Mouse (Mus musculus): ENCODE measurements around the gene Uqcc3.
"Not testable (repeated sequence)": the region's sequence is repeated elsewhere in the genome, so short reads cannot be mapped to it uniquely, and the experiment has no call there.

The Uqcc3 gene

DNA sequence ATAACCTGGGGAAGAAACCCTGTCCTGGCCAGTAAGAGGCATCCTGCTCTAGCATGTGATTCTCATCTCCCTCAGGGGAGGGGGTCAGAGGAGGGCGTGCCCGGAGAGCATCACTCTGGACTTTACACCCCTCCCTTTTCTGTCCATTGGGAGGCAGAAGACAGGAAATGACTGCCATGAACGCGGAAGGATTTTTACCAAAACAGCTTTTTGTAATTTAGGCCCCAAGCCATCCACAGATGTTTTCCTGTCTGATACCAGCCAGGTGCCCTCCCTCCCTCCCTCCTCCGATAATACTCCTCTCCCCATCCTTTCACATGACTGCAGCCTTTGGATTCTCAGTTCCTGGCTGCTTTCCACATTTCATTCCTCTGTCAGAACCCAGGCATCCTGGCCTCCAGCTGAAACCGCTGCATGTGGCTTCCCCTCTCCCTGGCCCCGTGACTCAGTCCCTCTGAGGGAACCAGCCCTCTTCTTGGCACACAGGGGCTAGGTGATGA, 30.3 kb downstream of the Uqcc3 start, which contains the start of gene Lrrn4cl:
Lrrn4cl (plus strand) TSS at position 367 of the 500 bp plus-strand sequence.
- DNase-seq (ENCODE audit: extremely low spot score): peak; percentile 44

DNA sequence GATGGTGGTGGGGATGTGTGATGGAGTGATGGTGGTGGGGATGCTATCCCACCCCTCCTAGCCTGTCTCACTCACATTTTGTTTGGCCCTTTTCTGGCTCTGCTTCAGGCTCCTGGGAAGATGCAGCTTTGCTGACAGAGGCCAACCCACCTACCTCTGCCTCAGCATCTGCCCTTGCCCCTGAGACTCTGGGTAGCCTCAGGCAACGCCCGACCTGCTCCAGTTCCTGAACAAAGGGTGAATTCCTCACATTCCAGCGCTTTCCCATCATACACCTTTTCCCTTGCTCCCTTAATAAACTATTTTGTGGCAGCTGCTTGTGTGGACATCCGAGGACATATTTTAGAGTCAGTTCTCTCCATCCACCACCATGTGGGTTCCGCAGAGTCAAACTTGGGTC, 32.4 kb downstream of the Uqcc3 start:
- no peak for DNase-seq (ENCODE audit: extremely low spot score)

DNA sequence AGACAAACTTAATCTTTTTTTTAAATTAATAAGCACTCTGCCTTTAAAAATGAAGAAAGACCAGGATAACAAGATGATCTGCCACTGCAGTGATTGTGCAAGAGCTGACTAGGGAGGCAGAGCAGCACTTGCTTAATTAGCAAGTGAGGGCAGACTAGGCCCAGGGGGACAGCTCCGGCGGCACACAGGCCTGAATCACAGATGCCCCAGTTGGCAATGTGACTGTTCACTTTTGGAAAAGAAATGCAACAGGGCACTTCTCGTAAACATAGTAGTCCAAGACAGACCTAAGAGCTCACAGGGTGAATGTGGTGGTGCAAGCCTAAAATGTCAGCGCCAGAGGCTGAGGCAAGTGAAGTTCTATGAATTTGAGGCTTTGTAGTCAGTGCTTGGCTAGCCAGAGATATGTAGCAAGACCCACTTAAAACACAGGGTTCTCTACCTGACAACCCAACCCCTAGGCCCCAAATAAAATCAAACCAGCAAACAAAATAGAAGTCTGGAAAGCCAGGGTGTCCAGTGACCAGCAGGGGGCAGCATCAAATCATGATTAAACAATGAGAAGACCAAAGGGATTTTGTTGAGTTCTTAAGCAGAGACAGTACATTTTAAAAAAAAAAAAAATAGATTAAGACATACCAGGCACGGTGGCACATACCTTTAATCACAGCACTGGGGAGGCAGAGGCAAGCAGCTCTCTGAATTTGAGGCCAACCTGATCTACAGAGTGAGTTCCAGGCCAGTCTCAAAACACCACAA, 36.2 kb downstream of the Uqcc3 start:
- DNase-seq (ENCODE audit: extremely low spot score): peak; percentile 63

DNA sequence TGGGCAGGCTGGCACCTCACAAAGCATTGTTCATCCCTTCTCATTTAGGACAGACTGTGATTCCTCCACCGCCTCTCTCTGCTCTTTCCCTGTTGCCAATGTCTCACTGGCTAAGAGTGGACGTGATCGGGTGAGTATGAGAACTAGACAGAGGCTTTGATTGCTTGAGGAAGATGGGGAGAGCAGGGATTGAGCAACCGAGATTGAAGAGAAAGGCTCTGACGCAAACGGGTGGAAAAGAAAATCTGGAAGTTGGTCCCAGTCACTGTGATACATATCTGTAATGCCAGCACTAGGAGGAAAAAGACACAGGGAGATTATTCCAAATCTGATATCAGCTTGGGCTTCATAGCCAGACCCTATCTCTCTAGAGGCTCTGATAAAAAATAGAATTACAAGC, 37.8 kb downstream of the Uqcc3 start:
- DNase-seq (ENCODE audit: extremely low spot score): no peak

DNA sequence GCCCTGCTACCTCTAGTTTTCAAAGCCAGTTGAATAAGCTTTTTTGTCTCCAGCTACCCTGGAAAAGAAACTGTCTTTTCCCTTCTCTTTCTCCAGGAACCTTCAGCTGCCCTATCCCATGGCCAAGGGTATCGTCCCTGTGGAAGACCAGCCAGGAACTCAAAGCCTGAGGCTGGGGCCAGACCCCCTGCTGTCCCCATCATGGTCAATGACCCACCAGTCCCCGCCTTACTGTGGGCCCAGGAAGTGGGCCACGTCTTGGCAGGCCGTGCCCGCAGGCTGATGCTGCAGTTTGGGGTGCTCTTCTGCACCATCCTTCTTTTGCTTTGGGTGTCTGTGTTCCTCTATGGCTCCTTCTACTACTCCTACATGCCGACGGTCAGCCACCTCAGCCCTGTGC, 39.7 kb downstream of the Uqcc3 start:
- DNase-seq (ENCODE audit: extremely low spot score): no peak

DNA sequence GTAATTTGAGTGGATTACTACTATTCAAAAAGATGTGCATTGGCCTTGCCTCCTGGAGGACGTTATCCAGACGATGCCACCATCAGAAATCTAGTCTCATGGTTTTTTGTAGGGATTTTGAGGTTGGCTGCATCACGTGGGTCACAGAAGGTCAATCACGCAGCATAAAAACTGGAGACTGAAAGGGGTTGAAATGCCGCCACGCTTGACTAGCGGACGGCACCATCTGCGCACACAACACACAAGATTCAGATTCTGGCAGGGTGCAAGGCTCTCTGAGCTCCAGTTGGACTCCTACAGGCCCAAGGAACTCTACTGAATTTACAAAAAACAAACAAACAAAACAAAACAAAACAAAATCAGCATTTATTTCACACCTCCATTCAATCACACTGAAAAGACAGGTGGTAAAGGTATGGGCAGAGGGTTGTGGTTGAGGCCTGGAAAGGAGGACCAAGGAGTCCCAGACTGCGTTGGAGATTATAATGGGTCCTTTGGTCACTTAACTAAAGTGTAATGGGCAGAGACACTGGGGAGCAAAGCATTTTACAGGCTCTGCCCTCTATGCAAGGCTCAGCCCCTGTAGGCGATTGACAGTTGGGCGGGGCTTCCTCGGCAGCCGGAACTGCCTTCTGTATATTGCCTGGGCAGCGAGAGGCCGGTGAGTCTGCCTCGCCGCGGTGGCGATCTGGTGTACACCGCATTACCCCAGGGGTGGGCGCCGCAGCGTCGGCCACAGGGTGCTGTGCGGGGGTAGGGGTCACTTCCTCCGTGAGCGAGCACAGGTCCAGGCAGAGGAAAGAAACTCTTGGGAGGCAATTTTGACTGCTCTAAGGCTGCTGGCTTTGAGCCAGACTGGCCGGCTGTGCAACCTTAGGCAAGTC, 40.6 kb downstream of the Uqcc3 start:
- peak; percentile 63 for DNase-seq (ENCODE audit: extremely low spot score)

DNA sequence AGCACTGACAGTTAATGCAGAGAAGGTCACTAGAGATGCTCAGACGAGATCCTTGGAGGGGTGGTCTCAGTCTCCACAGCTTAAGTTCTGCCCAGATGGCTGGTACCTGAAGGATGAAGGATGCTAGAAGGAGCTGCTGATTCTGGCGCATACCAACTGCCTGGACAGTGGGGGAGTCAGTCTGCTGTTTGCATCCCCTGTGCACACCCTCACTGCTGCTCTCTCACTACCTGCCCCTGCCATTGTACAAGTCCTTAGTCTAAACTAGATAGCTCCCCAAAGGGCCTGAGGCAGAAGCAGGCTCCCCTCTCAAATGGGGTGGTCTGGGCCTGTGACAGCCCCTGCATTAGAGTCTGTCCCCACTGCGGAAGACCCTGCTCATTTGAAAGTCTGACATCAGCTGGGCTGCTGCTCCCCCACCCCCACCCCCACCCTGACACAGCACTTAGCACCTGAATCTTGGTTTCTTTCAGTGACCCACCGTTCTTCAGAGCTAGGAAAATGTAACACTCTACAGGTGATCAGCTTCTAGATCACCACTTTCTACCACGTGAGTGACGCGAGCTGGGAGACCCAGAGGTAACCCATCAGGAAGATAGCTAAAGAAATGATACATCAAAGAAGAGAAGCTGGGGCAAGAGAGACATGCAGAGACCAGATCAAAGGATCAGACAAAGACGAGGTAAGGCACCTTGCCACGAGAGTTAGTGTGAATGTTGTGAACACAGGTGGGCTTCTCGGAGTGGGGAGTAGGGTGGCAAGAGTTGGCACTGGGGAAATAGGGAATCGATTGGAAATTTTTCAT, 41.4 kb downstream of the Uqcc3 start, which contains the start of gene Gng3:
Gng3 (minus strand) TSS at position 92 of the 805 bp plus-strand sequence.
- peak; percentile 65 for DNase-seq (ENCODE audit: extremely low spot score)

DNA sequence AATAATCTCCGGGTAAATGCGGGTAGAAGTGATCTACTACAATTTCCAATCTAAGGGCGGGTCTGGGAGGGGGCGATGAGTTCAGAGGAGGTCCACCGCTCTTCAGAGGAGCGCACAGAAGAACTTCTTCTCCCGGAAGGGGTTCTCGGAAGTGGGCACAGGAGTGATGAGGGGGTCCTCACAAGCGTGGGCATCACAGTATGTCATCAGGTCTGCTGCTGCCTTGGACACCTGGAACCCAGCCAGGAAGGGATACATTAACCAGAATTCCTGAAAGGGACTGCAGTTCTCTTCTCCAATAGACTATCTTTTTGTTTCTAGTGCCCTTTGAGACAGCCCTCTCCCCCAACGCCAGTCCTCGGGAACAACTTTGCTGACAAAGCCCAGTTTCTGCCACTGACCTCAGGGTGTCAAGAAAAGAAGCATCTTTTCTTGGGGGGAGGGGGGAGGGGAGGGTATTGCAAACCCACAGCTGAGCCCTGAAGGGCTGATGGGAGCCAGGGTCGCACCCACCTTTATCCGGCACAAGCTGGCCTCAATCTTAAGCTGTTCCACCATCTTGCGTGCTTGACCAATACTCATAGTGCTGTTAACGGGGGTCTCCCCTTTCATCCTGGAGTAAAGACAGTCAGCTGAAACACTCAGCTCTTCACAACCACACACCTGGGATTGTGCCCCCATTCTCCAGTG, 42.5 kb downstream of the Uqcc3 start:
- peak; percentile 42 for DNase-seq (ENCODE audit: extremely low spot score)

DNA sequence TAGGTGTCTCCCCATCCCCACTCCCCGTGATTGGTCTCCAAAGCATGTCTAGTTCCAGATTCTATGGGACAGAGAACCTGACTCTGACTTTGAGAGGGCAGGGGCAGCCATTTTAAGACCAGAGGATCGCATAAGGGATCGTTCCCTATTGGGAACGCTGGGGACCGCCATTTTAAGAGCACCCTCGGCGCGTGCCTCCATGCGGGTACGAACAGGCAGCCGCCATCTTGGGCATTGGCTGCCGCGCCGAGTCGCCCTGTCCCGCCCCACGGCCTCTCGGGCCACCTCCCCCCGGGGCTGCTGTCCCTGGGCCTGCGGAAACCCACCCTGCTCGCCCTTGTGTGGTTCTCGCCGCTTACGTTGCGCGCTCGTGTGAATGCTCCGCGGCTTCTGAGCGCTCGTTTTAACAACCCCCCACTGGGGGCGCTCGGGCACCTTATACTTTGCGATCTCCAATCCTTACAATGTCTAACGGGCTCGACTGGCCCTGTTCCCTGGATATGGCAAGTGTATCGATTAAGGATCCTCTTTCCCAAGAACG, 43.4 kb downstream of the Uqcc3 start, which contains the start of gene Bscl2:
Bscl2 (plus strand) TSS at position 217 of the 541 bp plus-strand sequence.
- peak; percentile 92 for DNase-seq (ENCODE audit: extremely low spot score)

DNA sequence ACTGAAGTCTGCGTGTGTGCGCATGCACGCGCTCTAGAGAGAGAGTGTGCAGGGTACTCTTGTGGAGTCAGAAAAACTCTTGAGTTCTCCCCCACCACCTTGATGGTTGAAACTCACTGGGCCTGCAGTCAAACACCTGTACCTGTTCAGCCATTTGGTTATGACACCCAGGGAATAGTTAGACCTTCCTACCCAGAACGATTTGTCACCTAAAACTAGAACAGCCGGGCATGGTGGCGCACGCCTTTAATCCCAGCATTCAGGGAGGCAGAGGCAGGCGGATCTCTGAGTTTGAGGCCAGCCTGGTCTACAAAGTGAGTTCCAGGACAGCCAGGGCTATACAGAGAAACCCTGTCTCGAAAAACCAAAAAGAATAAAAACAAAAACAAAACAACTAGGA, 44.4 kb downstream of the Uqcc3 start:
- not testable (repeated sequence) for DNase-seq (ENCODE audit: extremely low spot score)

DNA sequence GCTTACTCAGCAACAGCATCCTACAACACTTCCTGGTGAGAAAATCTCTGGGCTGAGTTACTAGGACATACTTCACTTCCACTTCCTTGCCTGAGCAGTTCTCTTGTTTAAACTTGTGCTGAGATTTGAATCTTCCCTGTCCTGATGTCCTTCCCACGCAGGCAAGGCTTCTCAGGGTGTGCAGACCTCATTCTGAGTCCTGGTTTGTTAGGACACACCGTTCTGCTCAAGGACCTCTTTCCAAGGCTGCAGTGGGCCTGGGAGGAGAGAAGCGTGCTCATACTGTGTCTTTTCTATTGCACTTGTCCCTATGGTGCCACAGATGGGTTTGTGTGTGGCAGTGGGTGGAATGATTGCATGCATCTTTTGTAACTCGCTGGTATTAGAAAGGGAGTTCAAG, 47.8 kb downstream of the Uqcc3 start:
- no peak for DNase-seq (ENCODE audit: extremely low spot score)

DNA sequence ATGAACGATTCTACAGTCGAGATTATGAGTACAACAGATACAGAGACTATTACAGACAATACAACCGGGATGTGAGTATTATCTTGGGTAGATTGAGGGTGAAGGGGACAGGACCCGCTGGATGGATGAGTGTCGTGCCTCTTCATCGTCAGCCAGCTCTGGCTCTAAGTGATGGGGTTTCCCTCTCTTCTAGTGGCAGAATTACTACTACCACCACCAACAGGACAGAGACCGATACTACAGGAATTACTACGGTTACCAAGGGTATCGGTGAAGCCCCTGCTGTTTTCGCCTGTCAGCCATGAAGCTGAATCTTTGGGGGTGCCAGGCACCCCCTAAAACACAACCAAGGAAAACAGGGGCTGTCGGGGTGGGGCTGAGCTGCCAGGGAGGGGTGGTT, 49.5 kb downstream of the Uqcc3 start:
- no peak for DNase-seq (ENCODE audit: extremely low spot score)

DNA sequence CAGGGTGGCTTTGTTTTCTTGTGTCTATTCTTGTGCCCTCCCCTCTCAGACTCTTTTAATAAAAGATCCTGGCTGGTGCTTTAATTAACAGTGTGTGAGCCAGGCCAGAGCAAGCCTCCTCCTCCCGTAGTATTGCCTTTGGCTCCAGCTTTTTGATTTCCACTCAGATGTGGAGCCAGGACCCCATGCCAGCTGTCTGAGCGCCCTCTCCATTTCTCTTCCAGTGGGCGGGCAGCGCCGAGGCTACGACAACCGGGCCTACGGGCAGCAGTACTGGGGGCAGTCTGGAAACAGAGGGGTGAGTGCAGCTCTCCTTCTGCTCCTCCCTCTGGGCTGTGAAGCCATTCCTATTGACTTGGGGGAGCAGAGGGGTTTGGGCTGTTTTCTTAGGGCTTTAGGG, 50.1 kb downstream of the Uqcc3 start:
- no peak for DNase-seq (ENCODE audit: extremely low spot score)
